Mouse (Mus musculus) skeletal muscle tissue, postnatal 0 days (tissue): ENCODE results near the gene Pmch. TPM values are rescaled to one million over a fixed set of nuclear protein-coding genes. Genes with fewer than 3 reads are reported as not detected.

Experiments used
- polyA plus RNA-seq: library from polyadenylated mRNA; unstranded; fragments of >200 nt; fragmentation: Nextera tagmentation; extraction: Ambion mirVana; gene quantifications from 2 replicates; pipeline ENCODE4 v1.2.1, GENCODE M21; 2015

The Pmch gene
- polyA plus RNA-seq = not detected in 2 replicates

GRCm38 (mm10) chr10:88090772-88091171 lies at the start of gene Pmch:
Gene Pmch (plus strand): TSS chr10:88091072.

Other genes starting within 250 kb of the Pmch start
- 78.6 and 86.1 TPM in 2 replicates for gene Igf1, start 232.8 kb upstream of the Pmch start, polyA plus RNA-seq
- gene Parpbp, start 55.9 kb downstream of the Pmch start, polyA plus RNA-seq = 1.5 and 1.8 TPM in 2 replicates
- 24.3 and 26.2 TPM in 2 replicates for gene Nup37, start 55.9 kb downstream of the Pmch start, polyA plus RNA-seq
- 74.1 and 74.3 TPM in 2 replicates for gene Washc3, start 110.0 kb downstream of the Pmch start, polyA plus RNA-seq